Mouse (Mus musculus): Measurements from ENCODE around the gene Cd79a. TPM values are rescaled to one million over a fixed set of nuclear protein-coding genes. Genes with fewer than 3 reads are reported as not detected.

Gene Cd79a
- total RNA-seq (2015; ENCODE audit: low replicate concordance) (56.2 and 74.6 TPM in 2 replicates), total RNA-seq (2017; ENCODE audit: low replicate concordance) (12.7 and 14.7 TPM in 2 replicates)

GRCm38 (mm10) chr7:24897224-24897623 lies at the start of gene Cd79a:
TSS of gene Cd79a (plus strand) at chr7:24897381.
- no peak for ATAC-seq (replicated peaks; ENCODE audit: low FRiP score, poor library complexity, severe bottlenecking)

- ATAC-seq (replicated peaks; ENCODE audit: low FRiP score, poor library complexity, severe bottlenecking) = no peak
Measured at GRCm38 (mm10) chr7:24850162-24850561, 47.0 kb upstream of the Cd79a start.

DNA sequence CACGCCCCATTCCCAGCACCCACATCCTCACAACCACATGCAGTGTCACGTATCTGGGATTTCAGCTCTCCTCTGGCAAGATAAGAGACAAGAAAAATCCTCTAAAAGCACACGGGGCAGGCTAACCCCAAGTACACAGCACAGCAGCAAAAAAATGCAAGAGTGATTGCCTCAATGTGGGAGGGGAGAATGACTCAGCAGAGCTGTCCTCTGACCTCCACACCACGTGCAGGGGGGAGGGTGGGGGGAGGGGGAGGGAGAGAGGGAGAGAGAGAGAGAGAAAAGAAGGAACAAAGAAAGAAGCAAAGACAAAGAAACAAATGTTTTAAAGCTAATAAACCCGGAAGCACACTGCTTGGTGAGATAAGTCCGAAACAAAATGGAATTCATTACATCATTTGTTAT lies 46.3 kb upstream of the Cd79a start:
- no peak for ATAC-seq (replicated peaks; ENCODE audit: low FRiP score, poor library complexity, severe bottlenecking)

DNA sequence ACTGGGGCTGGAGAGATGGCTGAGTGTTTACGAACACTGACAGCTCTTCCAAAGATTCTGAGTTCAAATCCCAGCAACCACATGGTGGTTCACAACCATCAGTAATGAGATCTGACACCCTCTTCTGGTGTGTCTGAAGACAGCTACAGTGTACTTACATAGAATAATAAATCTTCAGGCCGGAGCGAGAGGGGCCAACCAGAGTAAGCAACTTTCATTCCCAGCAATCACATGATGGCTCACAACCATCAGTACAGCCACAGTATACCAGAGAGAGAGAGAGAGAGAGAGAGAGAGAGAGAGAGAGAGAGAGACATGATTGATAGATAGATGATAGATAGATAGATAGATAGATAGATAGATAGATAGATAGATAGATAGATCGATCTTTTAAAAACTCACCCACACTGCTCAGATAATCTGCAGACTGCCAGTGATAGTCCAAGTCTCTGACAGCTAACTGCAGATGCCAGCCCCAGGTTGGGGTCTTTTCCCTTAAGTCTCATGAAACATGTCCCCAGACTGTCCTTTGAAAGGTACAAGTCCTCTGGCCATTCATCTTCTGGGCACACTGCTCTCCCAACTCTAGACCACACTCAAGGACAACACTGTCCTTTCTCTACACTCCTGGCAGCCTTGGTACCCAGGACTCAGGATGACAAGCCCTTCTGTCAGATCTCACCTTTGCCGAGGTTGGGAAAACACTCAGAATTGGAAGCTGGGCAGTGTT lies 45.4 kb upstream of the Cd79a start:
- ATAC-seq (replicated peaks; ENCODE audit: low FRiP score, poor library complexity, severe bottlenecking) = no peak

GRCm38 (mm10) chr7:24852557-24853232 lies 44.5 kb upstream of the Cd79a start:
- ATAC-seq (replicated peaks; ENCODE audit: low FRiP score, poor library complexity, severe bottlenecking) = peak; percentile 93

GRCm38 (mm10) chr7:24853233-24853563 lies 44.0 kb upstream of the Cd79a start:
- ATAC-seq (replicated peaks; ENCODE audit: low FRiP score, poor library complexity, severe bottlenecking) = peak; percentile 36; the same call in 1 of the 2 replicates

GRCm38 (mm10) chr7:24853695-24854094 lies 43.5 kb upstream of the Cd79a start:
- ATAC-seq (replicated peaks; ENCODE audit: low FRiP score, poor library complexity, severe bottlenecking) = no peak

DNA sequence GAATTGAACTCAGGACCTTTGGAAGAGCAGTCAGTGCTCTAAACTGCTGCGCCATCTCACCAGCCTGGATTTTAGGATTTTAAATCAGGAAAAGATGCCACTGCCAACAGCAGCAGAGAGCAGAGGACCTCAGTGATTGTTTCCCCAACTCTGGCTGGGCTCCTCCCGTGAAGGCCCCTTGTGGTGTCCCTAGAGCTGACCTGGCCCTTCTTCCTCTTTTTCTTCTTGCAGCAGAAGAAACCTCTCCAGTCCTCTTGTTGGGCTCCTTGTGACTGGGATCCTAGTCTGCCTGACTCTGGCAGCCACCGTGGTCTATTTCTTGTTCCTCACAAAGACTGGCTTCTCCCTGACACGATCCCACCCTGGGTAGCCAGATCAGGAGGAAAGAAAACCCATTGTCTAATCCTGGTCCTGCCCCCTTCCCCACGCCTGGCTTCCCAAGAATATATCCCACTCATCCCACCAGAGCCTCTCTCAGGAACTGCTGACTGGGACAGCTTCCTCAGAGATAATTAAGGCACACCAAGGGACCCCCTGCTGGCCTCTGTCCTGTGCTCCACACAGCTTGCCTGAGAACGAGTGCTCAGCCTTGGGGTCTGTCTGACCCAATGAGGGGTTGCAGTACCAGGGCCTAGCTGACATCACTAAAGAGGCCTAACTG lies 40.6 kb upstream of the Cd79a start:
- no peak for ATAC-seq (replicated peaks; ENCODE audit: low FRiP score, poor library complexity, severe bottlenecking)

DNA sequence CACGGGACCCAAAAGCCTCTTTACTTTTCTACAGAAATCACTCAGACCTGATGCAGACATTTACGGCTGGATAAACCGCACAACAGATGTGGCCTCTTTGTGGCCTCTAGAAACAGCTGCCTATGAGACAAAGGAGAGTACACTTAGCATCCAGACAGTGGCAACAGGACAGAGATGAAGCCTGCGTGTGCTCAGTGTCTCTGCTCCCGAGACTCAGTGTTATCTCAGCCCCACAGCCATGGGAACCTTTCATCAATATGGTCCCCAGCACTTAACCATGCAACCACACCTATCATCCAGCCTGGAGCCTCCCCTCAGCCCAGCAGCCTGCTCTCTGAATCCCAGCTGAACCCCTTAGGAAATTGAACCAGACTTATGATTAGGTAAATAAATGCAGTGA lies 37.9 kb upstream of the Cd79a start:
- peak; percentile 87 for ATAC-seq (replicated peaks; ENCODE audit: low FRiP score, poor library complexity, severe bottlenecking)

DNA sequence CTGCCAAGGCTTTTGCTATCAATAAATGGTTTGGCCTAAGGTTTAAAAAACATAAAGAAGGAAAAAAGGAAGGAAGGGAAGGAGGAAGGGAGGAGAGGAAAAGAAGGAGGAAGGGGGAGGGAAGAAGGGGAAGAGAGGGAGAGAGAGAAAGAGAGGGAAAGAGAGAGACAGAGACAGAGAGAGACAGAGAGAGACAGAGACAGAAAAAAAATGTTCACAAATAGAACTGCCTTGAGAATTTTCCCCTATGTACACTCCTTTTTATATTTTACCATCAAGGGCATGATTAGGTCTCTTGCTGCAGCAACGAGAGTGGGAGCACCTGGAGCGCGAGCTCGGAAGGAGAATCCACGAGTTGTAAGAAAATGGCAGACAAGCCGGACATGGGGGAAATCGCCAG lies 35.3 kb upstream of the Cd79a start, which contains the start of gene Gm9844:
Gene Gm9844 (plus strand): TSS at position 301 of the 400 bp plus-strand sequence.
- no peak for ATAC-seq (replicated peaks; ENCODE audit: low FRiP score, poor library complexity, severe bottlenecking)

DNA sequence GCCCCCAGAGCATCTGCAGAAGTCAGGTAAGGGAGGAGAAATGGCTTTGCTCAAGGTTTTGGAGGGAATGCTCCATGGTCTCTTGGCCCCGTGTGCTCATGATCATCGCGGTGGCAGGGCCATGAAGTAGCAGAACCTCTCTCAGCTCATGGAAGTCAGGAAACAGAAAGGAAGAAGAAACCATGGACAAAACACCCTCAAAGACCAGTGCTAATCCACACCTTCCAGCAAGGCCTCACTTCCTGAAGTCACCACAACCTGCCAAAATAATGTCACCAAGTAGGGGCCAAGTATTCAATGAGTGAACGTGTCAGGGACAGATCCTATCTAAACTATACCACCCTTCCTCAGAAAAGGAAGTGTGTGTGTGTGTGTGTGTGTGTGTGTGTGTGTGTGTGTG lies 34.3 kb upstream of the Cd79a start:
- no peak for ATAC-seq (replicated peaks; ENCODE audit: low FRiP score, poor library complexity, severe bottlenecking)

GRCm38 (mm10) chr7:24864156-24864555 lies 33.0 kb upstream of the Cd79a start:
- ATAC-seq (replicated peaks; ENCODE audit: low FRiP score, poor library complexity, severe bottlenecking) = no peak

- ATAC-seq (replicated peaks; ENCODE audit: low FRiP score, poor library complexity, severe bottlenecking) = no peak
Measured at GRCm38 (mm10) chr7:24869080-24869479, 28.1 kb upstream of the Cd79a start.

- no peak; the same call in 1 of the 2 replicates for ATAC-seq (replicated peaks; ENCODE audit: low FRiP score, poor library complexity, severe bottlenecking)
Measured at GRCm38 (mm10) chr7:24869532-24870165, 27.5 kb upstream of the Cd79a start, which contains the start of the genes Lypd4 and Dmrtc2. TSS of gene Lypd4 (minus strand) at chr7:24869941. TSS of gene Dmrtc2 (plus strand) at chr7:24870057.

DNA sequence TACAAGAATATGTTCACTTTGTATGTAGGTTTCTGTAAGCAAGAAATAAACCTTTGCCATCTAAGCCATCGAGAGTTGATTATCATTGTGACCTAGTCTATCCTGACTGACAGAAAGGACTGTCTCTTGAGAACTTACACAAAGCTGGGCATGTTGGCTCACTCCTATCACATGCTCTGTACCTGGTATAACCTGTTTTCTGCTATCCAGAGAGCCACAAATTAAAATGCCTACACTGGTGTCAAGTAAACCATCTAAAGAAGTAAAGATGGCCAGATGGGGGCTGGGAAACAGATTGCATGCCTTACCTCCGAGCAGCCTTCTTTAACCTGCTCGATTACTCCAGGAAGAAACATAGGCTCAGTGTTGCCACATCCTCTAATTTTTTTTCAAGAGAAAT lies 19.6 kb upstream of the Cd79a start:
- no peak for ATAC-seq (replicated peaks; ENCODE audit: low FRiP score, poor library complexity, severe bottlenecking)

DNA sequence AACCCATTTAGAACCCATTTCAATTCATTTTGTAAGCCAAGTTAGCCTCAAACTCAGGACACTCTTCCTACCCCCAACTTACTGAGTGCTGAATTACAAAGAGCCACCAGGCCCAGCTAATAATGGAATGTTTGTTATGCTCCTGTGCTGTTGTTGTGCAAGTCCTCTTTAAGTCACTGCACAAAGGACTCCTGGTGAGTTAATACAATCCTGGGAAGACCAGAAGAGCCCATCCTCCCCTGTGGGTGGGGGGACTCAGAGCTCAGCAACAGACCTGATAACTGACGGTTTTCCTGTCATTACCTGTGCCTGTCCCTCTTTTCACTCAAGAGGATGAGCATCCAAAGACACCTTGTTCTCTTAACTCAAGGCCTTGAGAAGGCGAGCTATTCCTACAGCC lies 17.6 kb upstream of the Cd79a start:
- no peak for ATAC-seq (replicated peaks; ENCODE audit: low FRiP score, poor library complexity, severe bottlenecking)

- no peak for ATAC-seq (replicated peaks; ENCODE audit: low FRiP score, poor library complexity, severe bottlenecking)
Measured at GRCm38 (mm10) chr7:24882416-24883199, 14.6 kb upstream of the Cd79a start.

GRCm38 (mm10) chr7:24883896-24884692 lies 13.1 kb upstream of the Cd79a start, which contains the start of gene Rps19:
TSS of gene Rps19 (plus strand) at chr7:24884371.
- ATAC-seq (replicated peaks; ENCODE audit: low FRiP score, poor library complexity, severe bottlenecking) = peak; percentile 89

Data from erythroid progenitor cell, adult 5-6 weeks (primary cell).